Mouse (Mus musculus) forebrain, embryonic 15.5 days (tissue): ENCODE data around the gene Nop58. TPM values are rescaled to one million over a fixed set of nuclear protein-coding genes. Genes with fewer than 3 reads are reported as not detected.
"Not testable (repeated sequence)": the region's sequence is repeated elsewhere in the genome, so short reads cannot be mapped to it uniquely, and the experiment has no call there.

Experiments
- ATAC-seq: fragments of 200-750 bp; cut with Nextera tagmentation; replicated peaks from 2 replicates; pipeline ENCODE4 v1.8.0; 2017; ENCODE audit warnings: mild to moderate bottlenecking, moderate TSS enrichment, moderate library complexity
- H3K27ac ChIP-seq: fragments of 300-500 bp; sonication (generic); replicated peaks from 2 replicates; pipeline ENCODE4 v1.5.1; 2015; ENCODE audit warnings: mild to moderate bottlenecking, inconsistent platforms
- H3K27me3 ChIP-seq: fragments of 300-500 bp; sonication (generic); 2 replicates; pipeline ENCODE4 v1.6.1; 2015; ENCODE audit warnings: inconsistent platforms
- H3K36me3 ChIP-seq: fragments of 300-500 bp; sonication (generic); 2 replicates; pipeline ENCODE4 v1.6.1; 2015; ENCODE audit warnings: mild to moderate bottlenecking, inconsistent platforms
- H3K4me1 ChIP-seq: fragments of 300-500 bp; sonication (generic); 2 replicates; pipeline ENCODE4 v1.6.1; 2015; ENCODE audit warnings: inconsistent platforms
- H3K4me2 ChIP-seq: fragments of 300-500 bp; sonication (generic); replicated peaks from 2 replicates; pipeline ENCODE4 v1.6.1; 2015; ENCODE audit warnings: mild to moderate bottlenecking, inconsistent platforms
- H3K4me3 ChIP-seq: fragments of 300-500 bp; sonication (generic); 2 replicates; pipeline ENCODE4 v1.5.1; 2015; ENCODE audit warnings: mild to moderate bottlenecking, inconsistent platforms
- H3K9ac ChIP-seq: fragments of 300-500 bp; sonication (generic); replicated peaks from 2 replicates; pipeline ENCODE4 v1.6.1; 2015; ENCODE audit warnings: mild to moderate bottlenecking, inconsistent platforms
- H3K9me3 ChIP-seq: fragments of 300-500 bp; sonication (generic); 2 replicates; pipeline ENCODE4 v1.6.1; 2016; ENCODE audit warnings: inconsistent platforms
- WGBS: fragments of 180-500 bp; shearing (Covaris S2); methylation state at CpG from one replicate; pipeline ENCODE4 v1.1.7; 2015; ENCODE audit warnings: mixed read lengths; 5-methylcytosine and 5-hydroxymethylcytosine counted together
- polyA plus RNA-seq: library from polyadenylated mRNA; unstranded; fragments of >200 nt; fragmentation: Nextera tagmentation; extraction: Ambion mirVana; gene quantifications from 2 replicates; pipeline ENCODE4 v1.2.1, GENCODE M21; 2015

Gene Nop58
- polyA plus RNA-seq = 166 and 169 TPM in 2 replicates

- peak; percentile 98 for ATAC-seq
- peaks cover 9% of the 10 kb centered on the region; the same call in 1 of the 2 replicates for H3K27me3 ChIP-seq
- H3K9me3 ChIP-seq = no peaks in the 10 kb centered on the region
- peak within 1 kb of the TSS; percentile 61 for H3K9ac ChIP-seq
- peak within 1 kb of the TSS; percentile 81 for H3K27ac ChIP-seq
- H3K4me3 ChIP-seq = peak within 1 kb of the TSS; percentile 72
- peaks cover 6% of the 10 kb centered on the region; the same call in 1 of the 2 replicates for H3K36me3 ChIP-seq
- WGBS = under 1% methylated on average over 49 of the region's 49 CpGs
- peak within 1 kb of the TSS; percentile 77 for H3K4me2 ChIP-seq
- peaks cover 25% of the 10 kb centered on the region for H3K4me1 ChIP-seq
These were observed at the start of gene Nop58 for GRCm38 (mm10) chr1:59684819-59685755. Nop58 (plus strand) TSS chr1:59684971.

- H3K4me3 ChIP-seq = no peak overlapping the region
- H3K9me3 ChIP-seq = no peaks in the 10 kb centered on the region
- H3K27ac ChIP-seq = no peak overlapping the region
- ATAC-seq = no peak
- H3K4me1 ChIP-seq = no peaks in the 10 kb centered on the region
- H3K9ac ChIP-seq = no peak overlapping the region
- H3K27me3 ChIP-seq = no peaks in the 10 kb centered on the region
- 83% methylated on average over 1 of the region's 1 CpGs for WGBS
- peaks cover 8% of the 10 kb centered on the region; the same call in 1 of the 2 replicates for H3K36me3 ChIP-seq
- no peak overlapping the region for H3K4me2 ChIP-seq
These were observed 48.4 kb upstream of the Nop58 start for GRCm38 (mm10) chr1:59636349-59636748.

GRCm38 (mm10) chr1:59638371-59638770 is 46.4 kb upstream of the Nop58 start:
- Histone ChIP-seq H3K9me3 (no peaks in the 10 kb centered on the region), H3K9ac (no peak overlapping the region), H3K36me3 (peaks cover 23% of the 10 kb centered on the region), H3K27ac (no peak overlapping the region), H3K4me1 (no peaks in the 10 kb centered on the region), H3K27me3 (no peaks in the 10 kb centered on the region), H3K4me2 (no peak overlapping the region), H3K4me3 (no peak overlapping the region)
- ATAC-seq = no peak
- 82% methylated on average over 3 of the region's 3 CpGs for WGBS

GRCm38 (mm10) chr1:59642488-59642887 is 42.3 kb upstream of the Nop58 start:
- peaks cover 28% of the 10 kb centered on the region for H3K36me3 ChIP-seq
- no peak overlapping the region for H3K27ac ChIP-seq
- no peak for ATAC-seq
- H3K9me3 ChIP-seq = no peaks in the 10 kb centered on the region
- no peaks in the 10 kb centered on the region for H3K27me3 ChIP-seq
- 93% methylated on average over 1 of the region's 1 CpGs for WGBS
- no peak overlapping the region for H3K9ac ChIP-seq
- H3K4me1 ChIP-seq = no peaks in the 10 kb centered on the region
- no peak overlapping the region for H3K4me3 ChIP-seq
- no peak overlapping the region for H3K4me2 ChIP-seq

GRCm38 (mm10) chr1:59646502-59646901 is 38.3 kb upstream of the Nop58 start:
- H3K36me3 ChIP-seq = peaks cover 38% of the 10 kb centered on the region
- WGBS = 94% methylated on average over 2 of the region's 2 CpGs
- not testable (repeated sequence) for H3K4me3 ChIP-seq, H3K27ac ChIP-seq, H3K4me1 ChIP-seq, H3K27me3 ChIP-seq, H3K4me2 ChIP-seq, ATAC-seq, H3K9ac ChIP-seq, H3K9me3 ChIP-seq

- H3K9ac ChIP-seq = no peak overlapping the region
- H3K27me3 ChIP-seq = no peaks in the 10 kb centered on the region
- H3K36me3 ChIP-seq = peaks cover 35% of the 10 kb centered on the region
- WGBS = 91% methylated on average over 3 of the region's 3 CpGs
- ATAC-seq = no peak
- no peak overlapping the region for H3K4me3 ChIP-seq
- H3K9me3 ChIP-seq = no peaks in the 10 kb centered on the region
- H3K4me1 ChIP-seq = no peaks in the 10 kb centered on the region
- H3K4me2 ChIP-seq = no peak overlapping the region
- H3K27ac ChIP-seq = no peak overlapping the region
These were observed 33.5 kb upstream of the Nop58 start for GRCm38 (mm10) chr1:59651201-59651819.

GRCm38 (mm10) chr1:59653243-59653911 is 31.4 kb upstream of the Nop58 start:
- peaks cover 29% of the 10 kb centered on the region for H3K36me3 ChIP-seq
- no peak overlapping the region for H3K4me3 ChIP-seq
- ATAC-seq = no peak
- no peak overlapping the region for H3K4me2 ChIP-seq
- H3K4me1 ChIP-seq = no peaks in the 10 kb centered on the region
- no peaks in the 10 kb centered on the region for H3K27me3 ChIP-seq
- H3K9me3 ChIP-seq = no peaks in the 10 kb centered on the region
- no peak overlapping the region for H3K27ac ChIP-seq
- H3K9ac ChIP-seq = no peak overlapping the region
- WGBS = 98% methylated on average over 3 of the region's 3 CpGs

GRCm38 (mm10) chr1:59656244-59657171 is 28.3 kb upstream of the Nop58 start:
- Histone ChIP-seq H3K27ac (no peak overlapping the region), H3K4me1 (no peaks in the 10 kb centered on the region), H3K4me3 (no peak overlapping the region), H3K36me3 (peaks cover 16% of the 10 kb centered on the region), H3K27me3 (no peaks in the 10 kb centered on the region), H3K9me3 (no peaks in the 10 kb centered on the region), H3K4me2 (no peak overlapping the region), H3K9ac (no peak overlapping the region)
- 89% methylated on average over 7 of the region's 7 CpGs for WGBS
- ATAC-seq = no peak

- WGBS = 90% methylated on average over 3 of the region's 3 CpGs
- no peaks in the 10 kb centered on the region for H3K27me3 ChIP-seq
- H3K4me3 ChIP-seq = no peak overlapping the region
- no peaks in the 10 kb centered on the region for H3K36me3 ChIP-seq
- H3K9ac ChIP-seq = no peak overlapping the region
- peaks cover 8% of the 10 kb centered on the region for H3K4me1 ChIP-seq
- ATAC-seq = no peak
- no peaks in the 10 kb centered on the region for H3K9me3 ChIP-seq
- H3K27ac ChIP-seq = no peak overlapping the region
- H3K4me2 ChIP-seq = no peak overlapping the region
These were observed 21.2 kb upstream of the Nop58 start for GRCm38 (mm10) chr1:59663456-59664135.

GRCm38 (mm10) chr1:59668871-59669270 is 15.9 kb upstream of the Nop58 start:
- no peaks in the 10 kb centered on the region for H3K9me3 ChIP-seq
- H3K36me3 ChIP-seq = no peaks in the 10 kb centered on the region
- H3K27me3 ChIP-seq = no peaks in the 10 kb centered on the region
- 89% methylated on average over 2 of the region's 2 CpGs for WGBS
- ATAC-seq = no peak
- no peak overlapping the region for H3K27ac ChIP-seq
- H3K9ac ChIP-seq = no peak overlapping the region
- peaks cover 27% of the 10 kb centered on the region for H3K4me1 ChIP-seq
- H3K4me3 ChIP-seq = 0 out of 2 replicates have a peak overlapping the region, but pooled peaks have one; percentile 91
- peak overlapping the region; percentile 67 for H3K4me2 ChIP-seq
